Mouse (Mus musculus) central nervous system, embryonic 18 days (tissue): ENCODE measurements around the gene Ptges. TPM values are rescaled to one million over a fixed set of nuclear protein-coding genes. Genes with fewer than 3 reads are reported as not detected.

Source experiments
- polyA plus RNA-seq: library from polyadenylated mRNA; depleted of rRNA; stranded (reverse); fragments of >200 nt; gene quantifications from 2 replicates; pipeline ENCODE4 v1.2.3, GENCODE M21; 2012; rRNA removed

The Ptges gene
- 4.1 and 5.5 TPM in 2 replicates for polyA plus RNA-seq

DNA sequence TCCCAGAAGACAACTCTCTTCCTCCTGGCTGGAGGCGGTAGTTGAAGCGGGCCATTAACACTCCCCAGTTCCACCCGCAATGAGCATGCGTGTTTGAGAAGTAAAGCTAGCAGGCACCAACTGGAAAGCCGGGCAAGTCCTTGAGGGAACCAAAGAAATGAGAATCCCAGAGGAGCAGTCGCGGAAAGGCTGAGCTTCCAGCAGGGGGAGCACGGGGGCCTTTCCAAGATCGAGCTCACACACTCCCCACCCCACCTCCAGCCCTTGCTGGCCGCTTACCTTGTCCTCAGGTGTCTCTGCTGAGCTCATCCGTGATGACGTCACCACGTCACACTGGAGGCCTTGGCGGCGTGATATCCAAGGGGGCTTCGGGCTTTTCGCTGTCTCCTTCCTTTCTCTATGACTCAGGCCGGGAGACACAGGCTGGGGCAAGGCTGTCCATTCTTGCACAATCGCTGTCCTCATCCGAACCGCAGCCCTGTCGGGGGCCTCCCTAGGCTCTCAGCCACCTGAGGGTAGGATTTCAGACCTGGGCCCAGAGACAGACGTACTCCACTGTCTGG is at the start of gene Ptges:
TSS of gene Ptges (minus strand) at position 381 of the 563 bp plus-strand sequence.

DNA sequence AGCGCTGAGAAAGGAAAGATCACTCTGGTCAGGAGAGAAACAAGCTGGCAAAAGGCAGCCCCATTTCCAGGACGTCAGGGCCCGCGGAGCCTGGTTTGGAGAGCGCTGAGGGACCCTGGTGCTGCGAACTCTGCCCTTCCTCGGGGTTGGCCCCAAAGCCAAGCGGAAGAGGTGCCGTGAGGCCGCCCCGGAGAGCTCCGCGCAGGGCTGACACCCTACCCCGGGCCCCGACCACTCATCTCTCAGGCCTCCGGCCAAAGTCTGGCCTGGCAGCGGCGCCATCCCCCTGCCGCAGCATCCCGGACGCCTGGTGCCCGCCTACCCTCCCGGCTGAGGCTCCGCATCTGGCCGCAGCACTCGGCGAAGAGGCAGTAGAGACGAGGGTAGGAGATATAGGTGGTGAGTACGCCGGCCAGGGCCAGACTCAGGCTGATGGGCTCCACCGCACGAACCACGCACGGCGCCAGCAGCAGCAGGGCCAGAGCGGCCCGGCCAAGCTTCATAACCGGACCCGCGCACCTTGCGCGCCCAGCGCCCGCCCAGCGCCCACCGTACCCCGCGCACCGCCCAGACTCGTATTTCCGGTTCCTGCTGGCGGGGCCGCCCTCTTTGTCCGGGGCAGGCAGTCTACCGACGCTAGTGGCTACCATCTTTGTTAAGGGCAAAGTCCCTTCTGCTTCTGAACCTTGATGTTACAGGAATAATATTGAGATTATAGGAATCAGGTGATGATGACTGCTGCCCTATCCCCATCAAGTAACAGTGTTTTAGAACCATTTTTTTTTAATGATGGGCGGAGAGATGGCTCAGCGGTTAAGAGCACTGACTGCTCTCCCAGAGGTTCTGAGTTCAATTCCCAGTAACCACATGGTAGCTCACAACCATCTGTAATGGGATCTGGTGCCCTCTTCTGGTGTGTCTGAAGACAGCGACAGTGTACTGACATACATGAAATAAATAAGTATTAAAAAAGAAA is 38.0 kb upstream of the Ptges start, which contains the start of gene Tor1a:
TSS of gene Tor1a (minus strand) at position 582 of the 976 bp plus-strand sequence.

DNA sequence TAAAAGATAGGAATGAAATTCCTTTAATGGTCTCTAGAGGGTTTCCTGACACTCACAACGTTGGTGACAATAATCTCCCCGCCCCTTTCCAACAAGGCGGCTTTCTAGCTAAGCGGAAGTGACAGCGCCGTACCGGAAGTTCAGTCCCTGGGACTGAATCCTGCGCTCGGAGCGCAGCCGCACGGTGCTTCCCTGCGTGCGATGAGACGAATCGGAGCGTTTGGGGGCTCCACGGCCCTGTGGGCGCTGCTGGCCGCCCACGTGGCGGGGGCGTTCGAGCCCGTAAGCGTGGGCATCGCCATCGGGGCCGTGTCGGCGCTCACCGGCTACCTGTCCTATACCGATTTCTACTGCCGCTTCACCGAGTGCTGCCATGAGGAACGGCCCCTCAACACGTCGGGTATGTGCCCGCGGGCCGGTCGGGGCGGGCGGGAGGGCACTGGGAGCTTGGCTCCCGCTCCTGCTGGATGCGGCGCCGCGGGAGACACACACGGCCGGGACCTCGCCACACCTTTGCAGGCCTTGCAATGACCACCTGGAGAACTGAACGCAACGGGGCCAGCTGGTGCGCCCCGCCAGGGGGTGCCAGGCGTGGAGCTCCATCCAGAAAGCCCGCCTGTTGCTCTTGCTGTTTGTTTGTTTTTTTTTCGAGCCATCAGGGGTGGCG is 23.3 kb upstream of the Ptges start, which contains the start of gene Tor1b:
TSS of gene Tor1b (plus strand) at position 136 of the 667 bp plus-strand sequence.

Other genes starting within 250 kb of the Ptges start
- gene 1700001O22Rik, start 126.2 kb downstream of the Ptges start, polyA plus RNA-seq: 1.7 and 2.2 TPM in 2 replicates
- 78.0 and 82.9 TPM in 2 replicates for gene Ntmt1, start 122.0 kb downstream of the Ptges start, polyA plus RNA-seq
- gene Asb6, start 99.5 kb downstream of the Ptges start, polyA plus RNA-seq: 42.9 and 43.0 TPM in 2 replicates
- 5.2 and 10.1 TPM in 2 replicates for gene Prrx2, start 94.9 kb downstream of the Ptges start, polyA plus RNA-seq
- 34.5 and 35.3 TPM in 2 replicates for gene Tor1b, start 23.1 kb upstream of the Ptges start, polyA plus RNA-seq
- gene Tor1a, start 38.1 kb upstream of the Ptges start, polyA plus RNA-seq: 70.3 and 73.1 TPM in 2 replicates
- gene BC005624, start 52.3 kb upstream of the Ptges start, polyA plus RNA-seq: 85.6 and 86.1 TPM in 2 replicates
- 36.4 and 36.5 TPM in 2 replicates for gene Usp20, start 52.4 kb upstream of the Ptges start, polyA plus RNA-seq
- 52.7 and 55.1 TPM in 2 replicates for gene Fnbp1, start 212.1 kb upstream of the Ptges start, polyA plus RNA-seq
- gene Gpr107, start 222.5 kb upstream of the Ptges start, polyA plus RNA-seq: 32.8 and 33.9 TPM in 2 replicates